Mouse (Mus musculus) neural tube, embryonic 13.5 days (tissue): ENCODE measurements at regions not wholly inside any gene's neighbourhood (a gene's known extent, or its start where the extent isn't known, plus 50 kb on each side); places are given as distances from the start of the nearest gene placed in this dataset.

Experiments
- ATAC-seq: fragments of 200-750 bp; cut with Nextera tagmentation; 2 replicates; pipeline ENCODE4 v1.8.0; 2017; ENCODE audit warnings: low read depth, mild to moderate bottlenecking, moderate TSS enrichment, moderate library complexity
- H3K27ac ChIP-seq: fragments of 300-500 bp; sonication (generic); replicated peaks from 2 replicates; pipeline ENCODE4 v1.5.1; 2015; ENCODE audit warnings: moderate library complexity, mild to moderate bottlenecking, inconsistent platforms
- H3K27me3 ChIP-seq: fragments of 300-500 bp; sonication (generic); 2 replicates; pipeline ENCODE4 v1.6.1; 2015; ENCODE audit warnings: mild to moderate bottlenecking, inconsistent platforms
- H3K36me3 ChIP-seq: fragments of 300-500 bp; sonication (generic); 2 replicates; pipeline ENCODE4 v1.6.1; 2015; ENCODE audit warnings: mild to moderate bottlenecking, inconsistent platforms
- H3K4me1 ChIP-seq: fragments of 300-500 bp; sonication (generic); replicated peaks from 2 replicates; pipeline ENCODE4 v1.6.1; 2015; ENCODE audit warnings: inconsistent platforms
- H3K4me2 ChIP-seq: fragments of 300-500 bp; sonication (generic); 2 replicates; pipeline ENCODE4 v1.6.1; 2015; ENCODE audit warnings: inconsistent platforms, mild to moderate bottlenecking, moderate library complexity
- H3K4me3 ChIP-seq: fragments of 300-500 bp; sonication (generic); 2 replicates; pipeline ENCODE4 v1.5.1; 2015; ENCODE audit warnings: mild to moderate bottlenecking, inconsistent platforms
- H3K9ac ChIP-seq: fragments of 300-500 bp; sonication (generic); 2 replicates; pipeline ENCODE4 v1.6.1; 2015; ENCODE audit warnings: moderate library complexity, mild to moderate bottlenecking, inconsistent platforms
- H3K9me3 ChIP-seq: fragments of 300-500 bp; sonication (generic); 2 replicates; pipeline ENCODE4 v1.6.1; 2016; ENCODE audit warnings: inconsistent platforms
- WGBS: fragments of 180-500 bp; shearing (Covaris S2); methylation state at CpG from one replicate; pipeline ENCODE4 v1.1.7; 2015; 5-methylcytosine and 5-hydroxymethylcytosine counted together

DNA sequence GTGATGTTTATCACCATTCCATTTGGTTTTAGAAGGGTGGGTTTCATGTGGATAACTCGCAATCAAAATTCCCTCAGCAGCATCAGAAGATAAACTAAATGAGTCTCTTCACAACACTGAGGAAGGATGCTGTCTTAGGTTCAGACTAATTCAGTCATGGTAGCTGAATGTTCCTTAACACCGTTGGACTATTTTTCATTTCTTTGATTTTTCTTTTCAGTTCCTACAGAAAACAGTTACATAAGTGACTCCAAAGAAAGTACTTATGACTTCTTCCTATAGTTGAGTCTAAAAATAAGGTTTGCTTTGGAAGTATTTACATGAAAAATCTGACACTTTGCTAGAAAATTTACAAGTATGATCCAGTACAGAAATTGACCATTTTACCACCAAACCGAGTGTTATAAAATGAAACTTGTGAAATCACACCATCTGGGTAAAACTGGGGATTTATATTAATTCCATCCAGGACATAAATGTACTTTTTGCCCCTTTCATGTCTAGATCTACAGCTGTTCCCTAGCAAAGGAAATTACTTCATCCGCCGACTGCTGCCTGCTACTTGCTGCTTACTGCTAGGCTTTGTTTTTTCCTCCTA, 430.3 kb downstream of the Lipi start:
- Histone ChIP-seq H3K27me3 (no peaks in the 10 kb centered on the region), H3K9ac (no peak overlapping the region), H3K27ac (no peak overlapping the region), H3K4me3 (no peak overlapping the region), H3K4me2 (no peak overlapping the region), H3K9me3 (no peaks in the 10 kb centered on the region), H3K36me3 (no peaks in the 10 kb centered on the region), H3K4me1 (no peaks in the 10 kb centered on the region)
- no peak for ATAC-seq
- 87% methylated on average over 5 of the region's 5 CpGs for WGBS
